Mouse (Mus musculus) midbrain, embryonic 16.5 days (tissue): ENCODE data around the gene Fxyd1. TPM values are rescaled to one million over a fixed set of nuclear protein-coding genes. Genes with fewer than 3 reads are reported as not detected.

ENCODE experiments used
- ATAC-seq: fragments of 200-750 bp; cut with Nextera tagmentation; 2 replicates; pipeline ENCODE4 v1.8.0; 2017; ENCODE audit warnings: moderate TSS enrichment
- H3K27ac ChIP-seq: fragments of 300-500 bp; sonication (generic); 2 replicates; pipeline ENCODE4 v1.5.1; 2014; ENCODE audit warnings: mild to moderate bottlenecking, low read length, mixed read lengths
- H3K27me3 ChIP-seq: fragments of 300-500 bp; sonication (generic); 2 replicates; pipeline ENCODE4 v1.6.1; 2014; ENCODE audit warnings: low read depth, low read length, mixed read lengths; ENCODE audit not compliant: control insufficient read depth, insufficient read depth
- H3K36me3 ChIP-seq: fragments of 300-500 bp; sonication (generic); 2 replicates; pipeline ENCODE4 v1.6.1; 2014; ENCODE audit warnings: mild to moderate bottlenecking, low read length, moderate library complexity, mixed read lengths; ENCODE audit not compliant: control insufficient read depth, insufficient read depth
- H3K4me1 ChIP-seq: fragments of 300-500 bp; sonication (generic); 2 replicates; pipeline ENCODE4 v1.6.1; 2014; ENCODE audit warnings: mild to moderate bottlenecking, low read length, mixed read lengths; ENCODE audit not compliant: control insufficient read depth, insufficient read depth
- H3K4me2 ChIP-seq: fragments of 300-500 bp; sonication (generic); 2 replicates; pipeline ENCODE4 v1.6.1; 2014; ENCODE audit warnings: mild to moderate bottlenecking, low read length, mixed read lengths
- H3K4me3 ChIP-seq: fragments of 300-500 bp; sonication (generic); 2 replicates; pipeline ENCODE4 v1.5.1; 2014; ENCODE audit warnings: low read depth, mild to moderate bottlenecking, low read length, moderate library complexity, mixed read lengths
- H3K9ac ChIP-seq: fragments of 300-500 bp; sonication (generic); 2 replicates; pipeline ENCODE4 v1.6.1; 2014; ENCODE audit warnings: low read depth, low read length, mixed read lengths
- H3K9me3 ChIP-seq: fragments of 300-500 bp; sonication (generic); replicated peaks from 2 replicates; pipeline ENCODE4 v1.6.1; 2014; ENCODE audit warnings: mild to moderate bottlenecking, low read length, mixed read lengths; ENCODE audit not compliant: control insufficient read depth, poor library complexity, severe bottlenecking
- WGBS: fragments of 180-500 bp; shearing (Covaris S2); extraction: QIAGEN DNeasy Blood & Tissue Kit; methylation state at CpG from one replicate; pipeline ENCODE4 v1.1.7; 2014; 5-methylcytosine and 5-hydroxymethylcytosine counted together
- polyA plus RNA-seq: library from polyadenylated mRNA; unstranded; fragments of >200 nt; fragmentation: Nextera tagmentation; extraction: Ambion mirVana; gene quantifications from 2 replicates; pipeline ENCODE4 v1.2.1, GENCODE M21; 2015

Gene Fxyd1
- polyA plus RNA-seq, 1 experiment from 2014 or later, result 17.3 TPM

DNA sequence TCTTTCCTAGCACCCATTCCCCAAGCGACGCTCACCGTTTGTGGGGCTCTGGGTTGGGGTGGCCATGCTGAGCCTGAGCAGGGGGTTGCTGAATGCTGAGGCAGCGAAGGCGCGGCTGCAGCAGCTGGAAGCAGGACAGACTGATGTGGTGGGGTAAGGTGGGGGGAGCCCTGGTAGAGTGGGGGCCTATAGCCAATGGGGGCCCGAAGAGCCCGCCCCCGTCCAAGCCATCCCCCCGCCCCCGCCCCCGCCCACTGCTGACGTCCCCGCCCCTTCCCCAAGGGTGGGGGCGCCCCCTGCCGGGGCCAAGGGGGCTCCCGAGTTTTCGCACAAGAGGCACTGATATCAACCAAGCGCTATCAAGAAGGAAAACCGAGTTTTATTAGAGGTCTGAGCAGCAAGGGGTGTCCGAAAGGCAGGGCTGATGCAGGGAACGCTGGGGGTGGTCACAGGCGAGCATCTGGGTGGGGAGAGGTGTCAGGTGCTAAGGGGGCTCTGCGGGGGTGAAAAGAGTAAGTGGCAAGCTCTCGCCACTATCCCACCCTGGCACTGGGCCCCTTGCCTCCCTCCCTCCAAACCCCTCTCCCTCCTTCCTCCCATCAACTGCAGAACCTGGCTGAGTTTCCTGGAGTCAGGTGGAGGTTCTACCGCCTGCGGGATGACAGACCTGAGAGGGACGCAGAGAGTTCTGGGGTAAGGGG, 5.5 kb downstream of the Fxyd1 start, which contains the start of gene Fxyd7:
Gene Fxyd7 (minus strand): TSS at position 147 of the 701 bp plus-strand sequence.
- 0% methylated on average over 20 of the region's 28 CpGs for WGBS
- Histone ChIP-seq H3K4me3 (peak within 1 kb of the TSS; percentile 53), H3K9me3 (no peaks in the 10 kb centered on the region), H3K27me3 (peaks cover 23% of the 10 kb centered on the region), H3K4me2 (peak within 1 kb of the TSS; percentile 65), H3K27ac (peak within 1 kb of the TSS; percentile 70; the same call in 1 of the 2 replicates), H3K9ac (peak within 1 kb of the TSS; percentile 67), H3K4me1 (peaks cover 40% of the 10 kb centered on the region), H3K36me3 (no peaks in the 10 kb centered on the region)
- peak; percentile 29 for ATAC-seq

DNA sequence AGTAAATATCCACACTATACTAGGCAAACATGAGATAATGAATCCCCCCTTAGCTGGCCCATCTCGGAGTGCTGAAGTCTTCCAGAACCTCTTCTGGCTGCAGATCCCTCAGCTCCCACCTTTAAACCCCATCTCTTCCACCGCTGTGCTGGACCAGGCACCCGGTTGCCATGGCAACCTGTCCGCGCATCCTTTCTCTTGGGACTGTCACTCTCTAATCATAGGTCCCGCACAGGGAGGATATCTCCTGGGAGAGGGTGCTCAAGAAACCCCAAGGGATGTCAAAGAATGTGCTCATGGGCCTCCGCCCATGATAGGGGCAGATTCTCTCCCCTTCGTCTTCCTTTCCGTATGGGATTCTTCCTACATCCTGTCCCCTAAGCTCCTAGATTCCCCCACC, 6.1 kb downstream of the Fxyd1 start:
- Histone ChIP-seq H3K27me3 (peaks cover 23% of the 10 kb centered on the region), H3K4me3 (peak overlapping the region; percentile 53), H3K36me3 (no peaks in the 10 kb centered on the region), H3K9me3 (no peaks in the 10 kb centered on the region), H3K9ac (peak overlapping the region; percentile 67), H3K27ac (peak overlapping the region; percentile 70; the same call in 1 of the 2 replicates), H3K4me2 (peak overlapping the region; percentile 65), H3K4me1 (peaks cover 40% of the 10 kb centered on the region)
- WGBS, result under 1% methylated on average over 9 of the region's 9 CpGs
- peak; percentile 39 for ATAC-seq

DNA sequence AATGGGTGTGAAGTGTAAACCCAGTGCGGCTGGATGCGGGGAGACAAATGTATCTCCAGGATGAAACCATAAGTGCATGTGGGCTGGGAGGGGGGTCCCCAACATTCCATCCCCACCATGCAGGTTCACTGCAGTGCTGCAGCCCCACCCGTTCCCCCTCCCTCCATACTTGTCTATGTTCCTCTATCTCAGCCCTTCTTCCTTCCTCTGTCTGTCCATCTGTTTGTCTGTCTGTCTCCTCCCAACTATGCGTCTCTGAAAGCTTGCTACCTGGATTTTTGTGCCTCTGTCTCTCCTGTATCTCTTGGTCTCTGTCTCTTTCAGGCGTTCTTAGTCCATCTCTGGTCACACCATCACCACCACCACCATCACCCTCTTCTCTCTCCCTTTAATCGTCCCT, 6.5 kb downstream of the Fxyd1 start:
- 4% methylated on average over 6 of the region's 6 CpGs for WGBS
- Histone ChIP-seq H3K4me2 (peak overlapping the region; percentile 65), H3K4me1 (peaks cover 40% of the 10 kb centered on the region), H3K9ac (peak overlapping the region; percentile 67), H3K4me3 (peak overlapping the region; percentile 53), H3K9me3 (no peaks in the 10 kb centered on the region), H3K36me3 (no peaks in the 10 kb centered on the region), H3K27me3 (peaks cover 23% of the 10 kb centered on the region), H3K27ac (peak overlapping the region; percentile 70; the same call in 1 of the 2 replicates)
- ATAC-seq, result peak; percentile 20

GRCm38 (mm10) chr7:31049846-31050281, 7.1 kb downstream of the Fxyd1 start:
- ATAC-seq, result peak; percentile 50
- 1% methylated on average over 11 of the region's 15 CpGs for WGBS
- peaks cover 29% of the 10 kb centered on the region for H3K27me3 ChIP-seq

DNA sequence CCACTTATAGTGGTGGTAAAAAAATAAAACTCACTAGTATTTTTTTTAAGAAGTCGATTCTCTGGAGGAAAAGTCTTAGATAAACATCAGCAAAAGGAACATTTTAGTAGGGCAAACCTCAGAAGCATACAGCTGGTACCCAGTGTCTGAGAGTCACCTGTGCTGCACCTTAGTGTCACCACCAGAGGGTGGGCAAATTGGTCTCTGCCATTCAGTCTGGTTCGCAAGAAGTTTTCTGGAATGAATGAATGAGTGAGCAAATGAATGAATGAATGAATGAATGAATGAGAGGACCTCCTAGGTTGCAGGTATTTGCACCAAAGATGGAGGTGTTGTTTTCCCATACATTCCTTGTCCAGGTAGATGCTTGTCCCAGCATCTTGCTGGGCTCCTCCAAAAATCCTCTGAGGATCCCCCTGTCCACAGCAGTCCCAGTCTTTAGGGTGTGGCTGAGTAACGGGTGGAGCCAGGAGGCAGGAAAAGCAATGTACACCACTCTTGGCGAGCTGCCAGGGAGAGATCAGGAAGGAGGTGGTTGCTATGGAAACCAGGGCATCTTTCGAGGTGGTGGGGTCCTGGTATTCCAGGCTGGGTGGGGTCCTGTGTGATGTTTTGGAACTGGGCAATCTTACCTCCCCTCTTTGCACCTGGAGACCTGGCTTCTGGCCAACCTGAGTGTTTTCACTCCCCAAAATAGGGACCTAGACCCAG, 7.7 kb downstream of the Fxyd1 start:
- H3K27me3 ChIP-seq, result peaks cover 32% of the 10 kb centered on the region
- 18% methylated on average over 5 of the region's 5 CpGs for WGBS
- peaks cover 40% of the 10 kb centered on the region for H3K4me1 ChIP-seq
- H3K27ac ChIP-seq, result peak overlapping the region; percentile 70
- H3K36me3 ChIP-seq, result no peaks in the 10 kb centered on the region
- H3K4me3 ChIP-seq, result peak overlapping the region; percentile 53
- H3K9ac ChIP-seq, result peak overlapping the region; percentile 67
- H3K9me3 ChIP-seq, result no peaks in the 10 kb centered on the region
- ATAC-seq, result peak; percentile 8; the same call in 1 of the 2 replicates
- peak overlapping the region; percentile 65 for H3K4me2 ChIP-seq

More at GRCm38 (mm10) chr7:31049846-31050281, 7.1 kb downstream of the Fxyd1 start:
- H3K27ac ChIP-seq, result peak overlapping the region; percentile 70
- peak overlapping the region; percentile 65 for H3K4me2 ChIP-seq
- H3K9me3 ChIP-seq, result no peaks in the 10 kb centered on the region
- H3K4me3 ChIP-seq, result peak overlapping the region; percentile 53
- no peaks in the 10 kb centered on the region for H3K36me3 ChIP-seq
- H3K9ac ChIP-seq, result peak overlapping the region; percentile 67
- H3K4me1 ChIP-seq, result peaks cover 40% of the 10 kb centered on the region

GRCm38 (mm10) chr7:31042431-31042910, 14.5 kb downstream of the Fxyd1 start, which contains the start of gene Fxyd5:
TSS of gene Fxyd5 (minus strand) at chr7:31042481.
- H3K27me3 ChIP-seq, result peaks cover 34% of the 10 kb centered on the region
- WGBS, result 45% methylated on average over 10 of the region's 10 CpGs
- ATAC-seq, result no peak
- H3K4me3 ChIP-seq, result peak within 1 kb of the TSS; percentile 12
- no peaks in the 10 kb centered on the region for H3K9me3 ChIP-seq
- peak within 1 kb of the TSS; percentile 40; the same call in 1 of the 2 replicates for H3K9ac ChIP-seq
- H3K4me1 ChIP-seq, result no peaks in the 10 kb centered on the region
- H3K36me3 ChIP-seq, result no peaks in the 10 kb centered on the region
- H3K27ac ChIP-seq, result no peak within 1 kb of the TSS
- H3K4me2 ChIP-seq, result peak within 1 kb of the TSS; percentile 34

- 4% methylated on average over 28 of the region's 28 CpGs for WGBS
- peaks cover 34% of the 10 kb centered on the region for H3K27me3 ChIP-seq
- H3K36me3 ChIP-seq, result no peaks in the 10 kb centered on the region
- peak overlapping the region; percentile 34 for H3K4me2 ChIP-seq
- ATAC-seq, result no peak
- H3K4me1 ChIP-seq, result no peaks in the 10 kb centered on the region
- H3K9me3 ChIP-seq, result no peaks in the 10 kb centered on the region
- H3K4me3 ChIP-seq, result peak overlapping the region; percentile 12
- no peak overlapping the region for H3K27ac ChIP-seq
- peak overlapping the region; percentile 40; the same call in 1 of the 2 replicates for H3K9ac ChIP-seq
These were observed 15.2 kb downstream of the Fxyd1 start for GRCm38 (mm10) chr7:31041662-31042315.

- Histone ChIP-seq H3K36me3 (no peaks in the 10 kb centered on the region), H3K4me1 (no peaks in the 10 kb centered on the region), H3K4me2 (no peak overlapping the region; the same call in 1 of the 2 replicates), H3K4me3 (no peak overlapping the region), H3K27ac (no peak overlapping the region), H3K27me3 (peaks cover 34% of the 10 kb centered on the region), H3K9me3 (no peaks in the 10 kb centered on the region), H3K9ac (no peak overlapping the region)
- no peak for ATAC-seq
- 43% methylated on average over 8 of the region's 8 CpGs for WGBS
These were observed 16.0 kb downstream of the Fxyd1 start for GRCm38 (mm10) chr7:31041023-31041407.
